Mouse (Mus musculus): ENCODE results near the gene Aifm1. TPM values are rescaled to one million over a fixed set of nuclear protein-coding genes. Genes with fewer than 3 reads are reported as not detected.

The Aifm1 gene
- polyA plus RNA-seq, 1 experiment, result not detected

- peak; percentile 78; the same call in 1 of the 2 replicates for TF ChIP-seq CTCF (IDR thresholded peaks at IDR 0.05; ENCODE audit: insufficient read depth, low read depth, low read length)
- TF ChIP-seq POLR2A (IDR thresholded peaks at IDR 0.05; ENCODE audit: insufficient read depth, low read depth, low read length), result no peak
- Histone ChIP-seq H3K4me3 (ENCODE audit: insufficient read depth, low read depth, low read length) (peak within 1 kb of the TSS; percentile 58), H3K4me1 (ENCODE audit: control insufficient read depth, insufficient read depth, low read length) (peaks cover 10% of the 10 kb centered on the region), H3K27ac (ENCODE audit: insufficient read depth, low read depth, low read length) (no peak within 1 kb of the TSS)
- WGBS, result 14% methylated on average over 38 of the region's 38 CpGs
Observed at GRCm38 (mm10) chrX:48462754-48463507, 50.4 kb downstream of the Aifm1 start, which contains the start of gene Elf4. Gene Elf4, minus strand, starts transcription at chrX:48463132.

DNA sequence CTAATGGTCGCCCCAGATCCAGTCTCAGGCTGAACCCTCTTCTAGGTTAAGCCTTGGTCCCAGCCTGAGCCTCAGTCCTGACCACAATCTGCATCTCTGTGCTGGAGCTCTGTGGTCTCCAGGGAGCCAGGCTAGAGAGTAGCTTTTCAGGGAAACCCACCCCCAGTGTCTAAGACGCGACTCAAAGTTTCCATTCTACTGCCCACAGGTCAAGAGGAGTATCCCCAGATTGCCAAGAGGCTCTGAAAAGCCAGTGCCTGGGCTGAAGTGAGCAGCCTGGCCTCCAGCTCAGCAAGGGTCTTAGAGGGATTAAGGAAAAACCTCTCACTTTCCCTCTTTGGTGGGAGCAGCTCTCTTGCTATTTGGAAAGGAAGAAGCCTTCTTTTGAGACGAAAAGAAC is 51.1 kb downstream of the Aifm1 start:
- TF ChIP-seq CTCF (IDR thresholded peaks at IDR 0.05; ENCODE audit: insufficient read depth, low read depth, low read length) (no peak), POLR2A (IDR thresholded peaks at IDR 0.05; ENCODE audit: insufficient read depth, low read depth, low read length) (no peak)
- peak overlapping the region; percentile 58 for H3K4me3 ChIP-seq (ENCODE audit: insufficient read depth, low read depth, low read length)
- H3K27ac ChIP-seq (ENCODE audit: insufficient read depth, low read depth, low read length), result no peak overlapping the region
- WGBS, result 26% methylated on average over 4 of the region's 4 CpGs
- peaks cover 10% of the 10 kb centered on the region for H3K4me1 ChIP-seq (ENCODE audit: control insufficient read depth, insufficient read depth, low read length)

DNA sequence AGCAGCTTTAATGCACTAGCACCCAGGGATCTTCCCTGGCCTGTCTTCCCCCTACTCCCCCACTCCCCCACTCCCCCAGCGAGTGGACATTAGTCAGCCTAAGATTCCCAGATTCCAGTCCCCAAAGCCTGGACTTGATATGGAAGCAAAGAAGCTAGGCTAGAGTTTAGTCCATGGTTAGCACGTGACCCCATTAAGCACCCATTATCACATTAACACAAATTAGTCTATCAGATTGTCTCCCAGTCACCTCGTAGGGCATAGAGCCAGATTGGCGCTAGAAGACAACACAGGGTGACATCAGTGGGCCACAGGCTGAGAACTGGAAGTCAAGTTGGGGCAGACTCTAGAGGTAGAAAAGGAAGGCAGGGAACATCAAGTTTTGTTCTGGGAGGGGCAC is 52.4 kb downstream of the Aifm1 start:
- 78% methylated on average over 4 of the region's 4 CpGs for WGBS

DNA sequence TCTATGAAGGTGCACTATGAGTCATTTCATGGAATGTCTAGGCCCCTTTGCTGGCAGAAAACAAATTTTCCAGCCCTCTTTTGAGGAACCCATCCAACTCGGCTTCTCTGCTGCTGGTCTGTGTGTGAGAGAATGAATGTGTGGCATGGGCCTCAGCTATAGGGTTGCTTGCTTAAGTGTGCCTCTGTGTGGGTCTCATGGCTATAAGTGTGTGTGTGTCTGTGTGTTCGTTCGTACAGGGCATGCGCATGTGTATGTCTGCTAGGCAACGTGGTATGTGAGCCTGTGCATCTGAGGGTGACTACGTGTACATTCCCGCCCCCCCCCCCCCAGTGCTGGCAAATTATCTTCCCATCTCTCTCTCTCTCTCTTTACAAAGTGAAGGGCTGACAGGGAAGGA is 52.9 kb downstream of the Aifm1 start:
- H3K4me1 ChIP-seq (ENCODE audit: control insufficient read depth, insufficient read depth, low read length), result peaks cover 10% of the 10 kb centered on the region
- 90% methylated on average over 7 of the region's 7 CpGs for WGBS
- TF ChIP-seq CTCF (IDR thresholded peaks at IDR 0.05; ENCODE audit: insufficient read depth, low read depth, low read length), result no peak
- no peak for TF ChIP-seq POLR2A (IDR thresholded peaks at IDR 0.05; ENCODE audit: insufficient read depth, low read depth, low read length)

More for the DNA sequence above, 52.4 kb downstream of the Aifm1 start:
- H3K4me1 ChIP-seq (ENCODE audit: control insufficient read depth, insufficient read depth, low read length), result peaks cover 10% of the 10 kb centered on the region
- no peak for TF ChIP-seq CTCF (IDR thresholded peaks at IDR 0.05; ENCODE audit: insufficient read depth, low read depth, low read length)
- no peak for TF ChIP-seq POLR2A (IDR thresholded peaks at IDR 0.05; ENCODE audit: insufficient read depth, low read depth, low read length)
- H3K27ac ChIP-seq (ENCODE audit: insufficient read depth, low read depth, low read length), result no peak overlapping the region
- no peak overlapping the region for H3K4me3 ChIP-seq (ENCODE audit: insufficient read depth, low read depth, low read length)

DNA sequence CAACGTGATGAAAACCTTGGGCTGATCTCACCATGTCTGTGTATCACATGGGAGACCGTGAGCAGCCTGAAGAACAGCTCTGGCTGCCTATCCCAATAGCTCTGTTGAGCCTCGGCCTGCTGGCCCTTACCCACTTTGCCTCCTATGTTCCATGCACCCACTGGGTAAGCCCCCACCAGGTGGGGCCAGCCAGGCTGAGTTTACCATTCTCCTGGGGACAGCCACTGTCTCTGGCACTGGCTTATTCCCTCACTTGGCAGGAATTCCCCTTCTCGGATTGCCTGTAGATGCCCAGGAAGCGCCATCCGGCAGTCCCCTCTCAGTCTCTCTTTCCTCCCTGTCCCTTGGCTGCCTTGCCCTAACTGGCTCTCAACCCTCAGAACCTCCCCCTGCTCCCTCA is 56.4 kb downstream of the Aifm1 start:
- Histone ChIP-seq H3K4me3 (ENCODE audit: insufficient read depth, low read depth, low read length) (no peak overlapping the region), H3K4me1 (ENCODE audit: control insufficient read depth, insufficient read depth, low read length) (peaks cover 6% of the 10 kb centered on the region; the same call in 1 of the 2 replicates), H3K27ac (ENCODE audit: insufficient read depth, low read depth, low read length) (no peak overlapping the region)
- TF ChIP-seq POLR2A (IDR thresholded peaks at IDR 0.05; ENCODE audit: insufficient read depth, low read depth, low read length) (no peak), CTCF (IDR thresholded peaks at IDR 0.05; ENCODE audit: insufficient read depth, low read depth, low read length) (no peak)
- WGBS, result 70% methylated on average over 6 of the region's 6 CpGs

More for the DNA sequence above, 52.9 kb downstream of the Aifm1 start:
- Histone ChIP-seq H3K4me3 (ENCODE audit: insufficient read depth, low read depth, low read length) (no peak overlapping the region), H3K27ac (ENCODE audit: insufficient read depth, low read depth, low read length) (no peak overlapping the region)

- TF ChIP-seq POLR2A (IDR thresholded peaks at IDR 0.05; ENCODE audit: insufficient read depth, low read depth, low read length) (no peak), CTCF (IDR thresholded peaks at IDR 0.05; ENCODE audit: insufficient read depth, low read depth, low read length) (no peak)
- Histone ChIP-seq H3K4me3 (ENCODE audit: insufficient read depth, low read depth, low read length) (no peak overlapping the region), H3K27ac (ENCODE audit: insufficient read depth, low read depth, low read length) (no peak overlapping the region), H3K4me1 (ENCODE audit: control insufficient read depth, insufficient read depth, low read length) (peaks cover 6% of the 10 kb centered on the region; the same call in 1 of the 2 replicates)
- WGBS, result 43% methylated on average over 9 of the region's 9 CpGs
Observed at GRCm38 (mm10) chrX:48455018-48455417, 58.3 kb downstream of the Aifm1 start.

DNA sequence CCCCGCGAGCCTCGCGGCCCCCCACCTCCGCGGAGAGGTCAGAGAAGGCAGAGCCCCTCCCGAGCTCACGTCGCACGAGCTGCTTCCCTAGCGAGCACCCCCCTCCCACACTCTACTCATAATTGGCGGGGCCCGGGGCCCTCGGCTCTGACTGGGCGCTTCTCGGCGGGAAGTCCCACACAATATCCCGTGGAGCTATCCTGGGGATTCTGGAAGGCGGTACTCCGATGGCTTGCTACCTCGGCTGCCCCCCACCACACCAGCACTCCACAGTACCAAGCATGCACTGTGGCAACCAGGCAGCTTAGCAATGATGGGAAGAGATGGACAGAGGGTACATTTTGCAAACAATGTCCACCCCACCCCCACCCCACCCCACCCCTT is 58.9 kb downstream of the Aifm1 start:
- no peak for TF ChIP-seq CTCF (IDR thresholded peaks at IDR 0.05; ENCODE audit: insufficient read depth, low read depth, low read length)
- TF ChIP-seq POLR2A (IDR thresholded peaks at IDR 0.05; ENCODE audit: insufficient read depth, low read depth, low read length), result no peak
- H3K4me3 ChIP-seq (ENCODE audit: insufficient read depth, low read depth, low read length), result peak overlapping the region; percentile 34
- H3K27ac ChIP-seq (ENCODE audit: insufficient read depth, low read depth, low read length), result no peak overlapping the region
- peaks cover 6% of the 10 kb centered on the region; the same call in 1 of the 2 replicates for H3K4me1 ChIP-seq (ENCODE audit: control insufficient read depth, insufficient read depth, low read length)
- 27% methylated on average over 21 of the region's 21 CpGs for WGBS

GRCm38 (mm10) chrX:48453736-48454494 is 59.4 kb downstream of the Aifm1 start:
- WGBS, result 25% methylated on average over 74 of the region's 91 CpGs
- TF ChIP-seq POLR2A (IDR thresholded peaks at IDR 0.05; ENCODE audit: insufficient read depth, low read depth, low read length) (no peak), CTCF (IDR thresholded peaks at IDR 0.05; ENCODE audit: insufficient read depth, low read depth, low read length) (no peak)
- peak overlapping the region; percentile 34 for H3K4me3 ChIP-seq (ENCODE audit: insufficient read depth, low read depth, low read length)
- H3K4me1 ChIP-seq (ENCODE audit: control insufficient read depth, insufficient read depth, low read length), result peaks cover 6% of the 10 kb centered on the region; the same call in 1 of the 2 replicates
- no peak overlapping the region for H3K27ac ChIP-seq (ENCODE audit: insufficient read depth, low read depth, low read length)

Measured in olfactory bulb, adult 2 months (tissue).